Mouse (Mus musculus) left cerebral cortex, adult 18-20 months (tissue): ENCODE measurements around the gene Gpr68. TPM values are rescaled to one million over a fixed set of nuclear protein-coding genes. Genes with fewer than 3 reads are reported as not detected.

Experiments used
- DNase-seq, 2 experiments: peaks; one replicate each; pipeline ENCODE4 v3.0.0; 2021 to 2022; ENCODE audit warnings: low spot score in 2 of 2, mixed read lengths in 1 of 2
- long read RNA-seq, 2 experiments: library from polyadenylated mRNA; stranded (forward); transcript quantifications; one replicate each; pipeline ENCODE4 v2.0.0; 2021
- total RNA-seq, 2 experiments: library from RNA; stranded (reverse); gene quantifications; 2 replicates each; pipeline ENCODE4 v1.2.3; 2021

Gene Gpr68
- total RNA-seq = 10 to 100 TPM; 18.0 to 19.0 TPM
- long read RNA-seq, experiment 1, transcript Gpr68-201 (3 exons, 3,099 nt) = major isoform, 7 of 15 reads
- long read RNA-seq, experiment 1, partial matches to known transcripts = 1 of 15 reads
- long read RNA-seq, experiment 1, other reads (novel, unspliced or antisense) = 6 of 15 reads
- long read RNA-seq, experiment 2, partial matches to known transcripts = 2 of 11 reads
- long read RNA-seq, experiment 2, other reads (novel, unspliced or antisense) = 4 of 11 reads

- DNase-seq = peak in 1 of 2 experiments; percentile 30
Measured at GRCm38 (mm10) chr12:100907598-100908297, at the start of gene Gpr68. Gene Gpr68 (minus strand): TSS chr12:100908198.

GRCm38 (mm10) chr12:100957257-100957656 is 49.3 kb upstream of the Gpr68 start:
- DNase-seq = no peak

- no peak for DNase-seq
Measured at GRCm38 (mm10) chr12:100956825-100957224, 48.8 kb upstream of the Gpr68 start.

GRCm38 (mm10) chr12:100956028-100956427 is 48.0 kb upstream of the Gpr68 start:
- DNase-seq = no peak

- no peak for DNase-seq
Measured at GRCm38 (mm10) chr12:100953926-100954325, 45.9 kb upstream of the Gpr68 start.

GRCm38 (mm10) chr12:100952193-100952931 is 44.4 kb upstream of the Gpr68 start:
- peak; percentile 84 to 89 for DNase-seq

GRCm38 (mm10) chr12:100949146-100949545 is 41.1 kb upstream of the Gpr68 start:
- no peak for DNase-seq

- DNase-seq = no peak
Measured at GRCm38 (mm10) chr12:100948021-100948420, 40.0 kb upstream of the Gpr68 start.

GRCm38 (mm10) chr12:100945948-100946347 is 38.0 kb upstream of the Gpr68 start:
- no peak for DNase-seq

GRCm38 (mm10) chr12:100945501-100945900 is 37.5 kb upstream of the Gpr68 start:
- no peak for DNase-seq

- no peak for DNase-seq
Measured at GRCm38 (mm10) chr12:100944921-100945336, 36.9 kb upstream of the Gpr68 start.

GRCm38 (mm10) chr12:100943146-100943545 is 35.1 kb upstream of the Gpr68 start:
- DNase-seq = no peak

- no peak for DNase-seq
Measured at GRCm38 (mm10) chr12:100941361-100941760, 33.4 kb upstream of the Gpr68 start.

- DNase-seq = no peak
Measured at GRCm38 (mm10) chr12:100937441-100938360, 29.7 kb upstream of the Gpr68 start.

- DNase-seq = no peak
Measured at GRCm38 (mm10) chr12:100936737-100937136, 28.7 kb upstream of the Gpr68 start.

GRCm38 (mm10) chr12:100936116-100936515 is 28.1 kb upstream of the Gpr68 start:
- peak; percentile 81 to 82 for DNase-seq

- DNase-seq = no peak
Measured at GRCm38 (mm10) chr12:100934796-100935195, 26.8 kb upstream of the Gpr68 start.

GRCm38 (mm10) chr12:100931653-100932052 is 23.7 kb upstream of the Gpr68 start:
- DNase-seq = no peak

GRCm38 (mm10) chr12:100928286-100928685 is 20.3 kb upstream of the Gpr68 start:
- DNase-seq = no peak

- DNase-seq = peak; percentile 59 to 82
Measured at GRCm38 (mm10) chr12:100925644-100926619, 17.9 kb upstream of the Gpr68 start.
